Mouse (Mus musculus) limb, embryonic 14.5 days (tissue): ENCODE measurements at regions not wholly inside any gene's neighbourhood (a gene's known extent, or its start where the extent isn't known, plus 50 kb on each side); places are given as distances from the start of the nearest gene placed in this dataset.

Experiments
- ATAC-seq: fragments of 200-750 bp; cut with Nextera tagmentation; 2 replicates; pipeline ENCODE4 v1.8.0; 2017; ENCODE audit warnings: low read depth, moderate number of reproducible peaks, moderate TSS enrichment; ENCODE audit not compliant: low FRiP score
- DNase-seq: peaks from one replicate; pipeline ENCODE4 v3.0.0-alpha.2; 2015; ENCODE audit warnings: low spot score
- H3K27ac ChIP-seq: fragments of 300-500 bp; sonication (generic); replicated peaks from 2 replicates; pipeline ENCODE4 v1.5.1; 2014; ENCODE audit warnings: low read depth, mild to moderate bottlenecking, low read length, moderate library complexity, mixed read lengths
- H3K27me3 ChIP-seq: fragments of 300-500 bp; sonication (generic); 2 replicates; pipeline ENCODE4 v1.6.1; 2014; ENCODE audit warnings: low read length, mixed read lengths; ENCODE audit not compliant: control insufficient read depth, insufficient read depth
- H3K36me3 ChIP-seq: fragments of 300-500 bp; sonication (generic); 2 replicates; pipeline ENCODE4 v1.6.1; 2014; ENCODE audit warnings: mild to moderate bottlenecking, low read length, moderate library complexity, mixed read lengths; ENCODE audit not compliant: control insufficient read depth, insufficient read depth
- H3K4me1 ChIP-seq: fragments of 300-500 bp; sonication (generic); 2 replicates; pipeline ENCODE4 v1.6.1; 2014; ENCODE audit warnings: antibody characterized with exemption, low read length, mixed read lengths; ENCODE audit not compliant: control insufficient read depth, insufficient read depth
- H3K4me2 ChIP-seq: fragments of 300-500 bp; sonication (generic); replicated peaks from 2 replicates; pipeline ENCODE4 v1.6.1; 2014; ENCODE audit warnings: low read depth, mild to moderate bottlenecking, low read length, moderate library complexity; ENCODE audit not compliant: severe bottlenecking
- H3K4me3 ChIP-seq: fragments of 300-500 bp; sonication (generic); replicated peaks from 2 replicates; pipeline ENCODE4 v1.5.1; 2014; ENCODE audit warnings: low read length
- H3K9ac ChIP-seq: fragments of 300-500 bp; sonication (generic); 2 replicates; pipeline ENCODE4 v1.6.1; 2014; ENCODE audit warnings: mild to moderate bottlenecking, low read depth, low read length, moderate library complexity; ENCODE audit not compliant: severe bottlenecking
- H3K9me3 ChIP-seq: fragments of 300-500 bp; sonication (generic); 2 replicates; pipeline ENCODE4 v1.6.1; 2016; ENCODE audit warnings: low read length; ENCODE audit not compliant: control insufficient read depth
- POLR2A ChIP-seq: fragments of 200-500 bp; IDR thresholded peaks from 2 replicates; pipeline ENCODE4 v1.8.0; 2012; ENCODE audit warnings: inconsistent platforms, mild to moderate bottlenecking, moderate library complexity, borderline replicate concordance; ENCODE audit not compliant: insufficient read depth, insufficient read length; ENCODE audit errors: extremely low read depth
- WGBS: fragments of 180-500 bp; shearing (Covaris S2); extraction: QIAGEN DNeasy Blood & Tissue Kit; methylation state at CpG from one replicate; pipeline ENCODE4 v1.1.7; 2014; 5-methylcytosine and 5-hydroxymethylcytosine counted together

DNA sequence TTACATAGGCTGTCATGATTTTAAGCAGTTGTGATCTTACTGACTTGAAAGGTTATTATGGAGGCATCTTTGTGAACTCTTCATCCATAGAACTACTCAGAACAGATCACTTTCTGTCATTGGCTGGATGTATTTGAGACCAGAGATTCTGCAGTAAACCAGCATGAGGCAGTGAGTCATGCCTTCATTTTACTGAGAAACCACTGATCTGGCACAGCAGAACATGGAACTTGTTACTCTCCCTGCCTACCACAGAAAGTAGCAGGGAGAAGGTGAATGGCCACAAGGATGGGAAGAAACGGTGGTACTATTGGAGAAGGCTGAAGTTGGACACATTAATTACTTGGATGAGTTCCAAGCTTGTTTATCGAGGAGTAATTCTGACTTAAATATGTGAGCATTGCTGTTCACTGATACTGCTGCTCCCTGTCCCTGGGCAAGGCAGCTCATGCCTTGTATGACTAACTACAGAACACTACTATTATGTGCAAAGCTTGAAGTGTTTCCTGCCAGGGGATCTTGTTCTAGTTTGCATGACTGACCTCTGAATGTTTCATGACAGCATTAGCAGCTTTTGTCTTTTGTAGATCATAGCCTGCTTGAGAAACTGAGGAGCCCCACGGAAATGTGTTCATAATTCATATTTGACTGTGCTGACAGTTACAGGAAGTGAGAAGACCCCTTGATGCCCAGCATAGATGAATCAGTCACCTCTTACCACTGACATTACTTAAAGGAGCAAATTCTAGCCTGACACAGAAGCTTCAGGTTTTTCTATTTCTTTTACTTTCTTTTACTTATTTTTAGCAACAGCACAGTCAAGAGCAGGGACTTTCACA lies 630.2 kb downstream of the Inhba start:
- H3K4me3 ChIP-seq = no peak overlapping the region
- no peak for TF ChIP-seq POLR2A
- DNase-seq (no peak), ATAC-seq (no peak)
- 57% methylated on average over 3 of the region's 3 CpGs for WGBS
- no peaks in the 10 kb centered on the region for H3K4me1 ChIP-seq
- no peak overlapping the region for H3K27ac ChIP-seq
- H3K27me3 ChIP-seq = no peaks in the 10 kb centered on the region
- H3K9ac ChIP-seq = no peak overlapping the region
- H3K9me3 ChIP-seq = no peaks in the 10 kb centered on the region
- no peaks in the 10 kb centered on the region for H3K36me3 ChIP-seq
- no peak overlapping the region for H3K4me2 ChIP-seq

- Histone ChIP-seq H3K9me3 (no peaks in the 10 kb centered on the region), H3K9ac (no peak overlapping the region), H3K4me3 (no peak overlapping the region), H3K27ac (no peak overlapping the region), H3K36me3 (no peaks in the 10 kb centered on the region), H3K4me1 (no peaks in the 10 kb centered on the region), H3K4me2 (no peak overlapping the region), H3K27me3 (no peaks in the 10 kb centered on the region)
- DNase-seq (peak; percentile 16), ATAC-seq (no peak)
- 47% methylated on average over 6 of the region's 6 CpGs for WGBS
- TF ChIP-seq POLR2A = no peak
Observed at GRCm38 (mm10) chr13:16642450-16642994, 630.9 kb downstream of the Inhba start.

- WGBS = 69% methylated on average over 3 of the region's 3 CpGs
- no peak overlapping the region for H3K4me2 ChIP-seq
- TF ChIP-seq POLR2A = no peak
- no peak overlapping the region for H3K27ac ChIP-seq
- no peak for DNase-seq
- no peaks in the 10 kb centered on the region for H3K27me3 ChIP-seq
- no peaks in the 10 kb centered on the region for H3K9me3 ChIP-seq
- H3K4me1 ChIP-seq = no peaks in the 10 kb centered on the region
- H3K9ac ChIP-seq = no peak overlapping the region
- no peaks in the 10 kb centered on the region for H3K36me3 ChIP-seq
- H3K4me3 ChIP-seq = no peak overlapping the region
- ATAC-seq = no peak
Observed at GRCm38 (mm10) chr13:16645311-16645710, 633.7 kb downstream of the Inhba start.

GRCm38 (mm10) chr13:16646056-16646455 lies 634.4 kb downstream of the Inhba start:
- ATAC-seq = no peak
- Histone ChIP-seq H3K27me3 (no peaks in the 10 kb centered on the region), H3K27ac (no peak overlapping the region), H3K36me3 (no peaks in the 10 kb centered on the region), H3K4me1 (no peaks in the 10 kb centered on the region), H3K4me2 (no peak overlapping the region), H3K9ac (no peak overlapping the region), H3K9me3 (no peaks in the 10 kb centered on the region), H3K4me3 (no peak overlapping the region)
- no peak for TF ChIP-seq POLR2A
- no peak for DNase-seq

GRCm38 (mm10) chr13:16646649-16647048 lies 635.0 kb downstream of the Inhba start:
- ATAC-seq (no peak), DNase-seq (peak; percentile 26)
- Histone ChIP-seq H3K9ac (no peak overlapping the region), H3K36me3 (no peaks in the 10 kb centered on the region), H3K27ac (no peak overlapping the region), H3K4me2 (no peak overlapping the region), H3K27me3 (no peaks in the 10 kb centered on the region), H3K4me3 (no peak overlapping the region), H3K9me3 (no peaks in the 10 kb centered on the region), H3K4me1 (no peaks in the 10 kb centered on the region)
- no peak for TF ChIP-seq POLR2A
